8 mouse cellular contexts compared by ENCODE assay signal in the genomic region with DNA sequence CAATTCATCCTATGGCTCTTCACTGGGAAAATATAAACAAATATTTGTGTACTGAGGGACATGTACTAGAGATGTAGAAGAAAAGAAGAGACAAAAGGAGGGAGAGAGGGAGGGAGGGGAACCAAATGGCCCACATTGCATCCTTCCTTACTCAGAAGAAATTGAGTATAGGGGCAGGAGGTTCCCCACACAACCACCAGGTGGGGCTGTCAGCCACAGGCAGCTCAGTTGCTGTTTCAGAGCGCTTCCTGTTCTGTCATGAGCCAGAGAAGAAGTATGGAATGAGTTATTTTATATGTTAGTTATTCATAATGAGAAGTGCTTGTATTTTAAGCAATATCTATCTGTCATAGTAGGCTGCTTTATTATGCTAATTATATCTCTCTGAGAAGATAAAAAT.
A peak's percentile ranks its signal among the peaks of the same experiment; 100 is the strongest.
DNase-seq lines count a peak whose midpoint lies in the region; ATAC-seq and TF ChIP-seq lines count a peak whose summit lies in the region.
"Had no signal": no experiment of that assay in that cellular context is flagged by ENCODE, and none has a peak within 500 bp of the region (broad histone marks: within the 10 kb centered on the region; RNA-seq: fewer than 3 reads in every experiment).

No protein-coding gene starts in this region.

- no peaks in the 10 kb centered on the region for H3K27me3 ChIP-seq in kidney, embryonic 16.5 days (ENCODE audit: insufficient read depth, low read length)
- H3K27me3 ChIP-seq in ES-Bruce4 (ENCODE audit: control insufficient read depth, insufficient read depth, low read length, poor library complexity, severe bottlenecking), result no peaks in the 10 kb centered on the region
- no peaks in the 10 kb centered on the region for H3K27me3 ChIP-seq in midbrain, embryonic 16.5 days (ENCODE audit: control insufficient read depth, insufficient read depth, low read depth, low read length)
- H3K27me3 ChIP-seq: embryonic facial prominence, embryonic 15.5 days had no signal

- TF ChIP-seq CTCF in ES-Bruce4 (IDR thresholded peaks at IDR 0.05; ENCODE audit: low read depth, low read length), result peak; percentile 63
- TF ChIP-seq CTCF in bone marrow, adult 2 months (IDR thresholded peaks at IDR 0.05; ENCODE audit: control insufficient read depth, insufficient read depth, low read length), result peak; percentile 83

- no peaks in the 10 kb centered on the region for H3K36me3 ChIP-seq in kidney, embryonic 16.5 days (ENCODE audit: insufficient read depth, low read length)
- H3K36me3 ChIP-seq in ES-Bruce4 (ENCODE audit: control insufficient read depth, insufficient read depth, low read length, poor library complexity, severe bottlenecking), result no peaks in the 10 kb centered on the region
- no peaks in the 10 kb centered on the region for H3K36me3 ChIP-seq in midbrain, embryonic 16.5 days (ENCODE audit: control insufficient read depth, insufficient read depth, low read length)
- H3K36me3 ChIP-seq: embryonic facial prominence, embryonic 15.5 days had no signal

- H3K4me1 ChIP-seq in kidney, embryonic 16.5 days (ENCODE audit: insufficient read depth, low read length), result peaks cover 2% of the 10 kb centered on the region; the same call in 1 of the 2 replicates
- H3K4me1 ChIP-seq in ES-Bruce4 (ENCODE audit: control insufficient read depth, insufficient read depth, low read length), result no peaks in the 10 kb centered on the region
- no peaks in the 10 kb centered on the region for H3K4me1 ChIP-seq in bone marrow, adult 2 months (ENCODE audit: control insufficient read depth, insufficient read depth, low read length)
- no peaks in the 10 kb centered on the region for H3K4me1 ChIP-seq in midbrain, embryonic 16.5 days (ENCODE audit: control insufficient read depth, insufficient read depth, low read length)

- peak; percentile 54 for DNase-seq in kidney, postnatal 10 days
- DNase-seq in urinary bladder, postnatal 4 days (ENCODE audit: low spot score in 2 of 2), result no peak

- H3K4me3 ChIP-seq in kidney, embryonic 16.5 days (ENCODE audit: low read length), result no peak overlapping the region
- H3K4me3 ChIP-seq in ES-Bruce4 (ENCODE audit: low read depth, low read length), result no peak overlapping the region
- no peak overlapping the region for H3K4me3 ChIP-seq in bone marrow, adult 2 months (replicated peaks; ENCODE audit: control insufficient read depth, low read depth, low read length)
- no peak overlapping the region for H3K4me3 ChIP-seq in midbrain, embryonic 16.5 days (ENCODE audit: low read depth, low read length)
- H3K4me3 ChIP-seq: embryonic facial prominence, embryonic 15.5 days had no signal

- H3K4me2 ChIP-seq in kidney, embryonic 16.5 days (replicated peaks; ENCODE audit: low read depth, low read length), result no peak overlapping the region
- no peak overlapping the region for H3K4me2 ChIP-seq in midbrain, embryonic 16.5 days (ENCODE audit: low read length)
- H3K4me2 ChIP-seq: embryonic facial prominence, embryonic 15.5 days had no signal

- no peak overlapping the region for H3K27ac ChIP-seq in kidney, embryonic 16.5 days (ENCODE audit: low read length)
- H3K27ac ChIP-seq in ES-Bruce4 (ENCODE audit: insufficient read depth, low read length), result no peak overlapping the region
- H3K27ac ChIP-seq in bone marrow, adult 2 months (ENCODE audit: control insufficient read depth, insufficient read depth, low read depth, low read length, poor library complexity), result no peak overlapping the region
- H3K27ac ChIP-seq in midbrain, embryonic 16.5 days (ENCODE audit: low read length), result no peak overlapping the region
- H3K27ac ChIP-seq: embryonic facial prominence, embryonic 15.5 days had no signal

- no peak overlapping the region for H3K9ac ChIP-seq in kidney, embryonic 16.5 days (replicated peaks; ENCODE audit: low read length)
- no peak overlapping the region for H3K9ac ChIP-seq in ES-Bruce4 (ENCODE audit: low read depth, poor library complexity, severe bottlenecking)
- H3K9ac ChIP-seq in midbrain, embryonic 16.5 days (ENCODE audit: low read depth, low read length), result no peak overlapping the region
- H3K9ac ChIP-seq: embryonic facial prominence, embryonic 15.5 days had no signal

- TF ChIP-seq EP300 in ES-Bruce4 (IDR thresholded peaks at IDR 0.05; ENCODE audit: insufficient read depth, low read depth, low read length), result no peak

- TF ChIP-seq POLR2A in ES-Bruce4 (IDR thresholded peaks at IDR 0.05; ENCODE audit: insufficient read depth, low read length), result no peak
- no peak for TF ChIP-seq POLR2A in bone marrow, adult 2 months (IDR thresholded peaks at IDR 0.05; ENCODE audit: borderline replicate concordance, control insufficient read depth, low read depth, low read length)

- WGBS in kidney, embryonic 16.5 days, result 97% methylated on average over 1 of the region's 1 CpGs
- WGBS in bone marrow, adult 2 months, result 77% methylated on average over 1 of the region's 1 CpGs
- WGBS in midbrain, embryonic 16.5 days, result 88% methylated on average over 1 of the region's 1 CpGs

- H3K9me3 ChIP-seq in kidney, embryonic 16.5 days (ENCODE audit: low read length), result no peaks in the 10 kb centered on the region; the same call in 1 of the 2 replicates
- no peaks in the 10 kb centered on the region for H3K9me3 ChIP-seq in ES-Bruce4 (replicated peaks; ENCODE audit: control insufficient read depth, insufficient read depth, low read length, poor library complexity, severe bottlenecking)
- no peaks in the 10 kb centered on the region for H3K9me3 ChIP-seq in midbrain, embryonic 16.5 days (replicated peaks; ENCODE audit: control insufficient read depth, low read length, poor library complexity, severe bottlenecking)
- H3K9me3 ChIP-seq: embryonic facial prominence, embryonic 15.5 days had no signal

- ATAC-seq in kidney, embryonic 16.5 days (ENCODE audit: low FRiP score, low TSS enrichment), result no peak
- ATAC-seq in neutrophil, adult 5-6 weeks (ENCODE audit: extremely low read depth, insufficient number of reproducible peaks, low FRiP score, poor library complexity, severe bottlenecking), result peak; percentile 89
- no peak for ATAC-seq in midbrain, embryonic 16.5 days
